Mouse (Mus musculus): Measurements from ENCODE around the gene Dnaaf5. TPM values are rescaled to one million over a fixed set of nuclear protein-coding genes. Genes with fewer than 3 reads are reported as not detected.

Gene Dnaaf5
- polyA plus RNA-seq, 1 experiment from 2014 or later = 6.5 TPM

DNA sequence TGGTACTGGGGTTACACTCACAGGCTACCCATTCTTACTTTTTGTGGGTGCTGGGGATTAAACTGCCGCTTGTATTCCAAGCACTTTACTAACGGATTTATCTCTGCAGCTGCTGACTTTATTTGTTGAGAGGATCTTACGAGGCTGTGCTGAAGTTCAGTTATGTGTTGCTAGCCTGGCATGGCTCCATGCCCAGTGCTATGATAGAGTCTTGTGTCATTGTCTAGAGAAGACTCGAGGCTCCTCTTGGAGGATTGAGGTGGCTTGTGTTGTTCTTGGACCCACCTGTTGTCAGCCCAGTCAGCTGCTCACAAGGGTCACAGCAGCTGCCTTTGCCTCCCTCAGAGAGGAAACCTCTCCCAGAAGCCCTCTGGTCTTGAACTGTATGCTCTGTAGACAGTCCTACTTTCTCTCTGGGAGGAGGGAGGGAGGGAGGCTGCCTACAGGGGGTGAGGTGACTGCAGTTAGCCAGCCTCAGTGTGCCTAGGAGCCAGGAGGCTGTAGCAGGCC lies 70.0 kb downstream of the Dnaaf5 start:
- no peak for ATAC-seq (ENCODE audit: low FRiP score)
- Histone ChIP-seq H3K27me3 (no peaks in the 10 kb centered on the region), H3K4me2 (replicated peaks) (no peak overlapping the region), H3K4me1 (no peaks in the 10 kb centered on the region), H3K9me3 (replicated peaks) (no peaks in the 10 kb centered on the region), H3K27ac (no peak overlapping the region), H3K4me3 (no peak overlapping the region), H3K36me3 (peaks cover 61% of the 10 kb centered on the region), H3K9ac (no peak overlapping the region)
- 89% methylated on average over 4 of the region's 4 CpGs for WGBS

GRCm38 (mm10) chr5:139220610-139221009 lies 70.6 kb downstream of the Dnaaf5 start:
- 92% methylated on average over 4 of the region's 4 CpGs for WGBS

DNA sequence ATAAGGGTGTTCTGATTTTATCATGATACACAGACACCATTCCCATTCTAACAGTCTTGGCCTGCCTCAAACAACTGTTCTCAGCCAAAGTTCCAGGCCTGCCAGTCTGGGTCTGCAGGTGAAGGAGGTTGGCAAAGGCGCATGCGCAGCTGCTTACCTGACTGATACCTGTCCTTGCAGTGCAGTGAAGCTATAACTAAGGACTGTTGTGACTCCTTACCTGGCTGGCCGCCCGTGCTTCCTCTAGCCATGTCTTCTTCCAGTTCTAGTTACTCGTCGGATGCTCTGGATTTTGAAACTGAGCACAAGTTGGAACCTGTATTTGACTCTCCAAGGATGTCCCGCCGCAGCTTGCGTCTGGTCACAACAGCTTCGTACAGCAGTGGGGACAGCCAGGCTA lies 73.3 kb downstream of the Dnaaf5 start:
- Histone ChIP-seq H3K9me3 (replicated peaks) (no peaks in the 10 kb centered on the region), H3K27me3 (no peaks in the 10 kb centered on the region), H3K4me3 (no peak overlapping the region), H3K36me3 (peaks cover 73% of the 10 kb centered on the region), H3K4me2 (replicated peaks) (no peak overlapping the region), H3K4me1 (no peaks in the 10 kb centered on the region), H3K9ac (no peak overlapping the region), H3K27ac (no peak overlapping the region)
- 95% methylated on average over 10 of the region's 10 CpGs for WGBS
- no peak for ATAC-seq (ENCODE audit: low FRiP score)

More at GRCm38 (mm10) chr5:139220610-139221009, 70.6 kb downstream of the Dnaaf5 start:
- no peak for ATAC-seq (ENCODE audit: low FRiP score)
- no peak overlapping the region for H3K4me3 ChIP-seq
- no peak overlapping the region for H3K9ac ChIP-seq
- no peaks in the 10 kb centered on the region for H3K27me3 ChIP-seq
- no peaks in the 10 kb centered on the region for H3K4me1 ChIP-seq
- peaks cover 62% of the 10 kb centered on the region for H3K36me3 ChIP-seq
- H3K9me3 ChIP-seq (replicated peaks) = no peaks in the 10 kb centered on the region
- H3K27ac ChIP-seq = no peak overlapping the region
- no peak overlapping the region for H3K4me2 ChIP-seq (replicated peaks)

DNA sequence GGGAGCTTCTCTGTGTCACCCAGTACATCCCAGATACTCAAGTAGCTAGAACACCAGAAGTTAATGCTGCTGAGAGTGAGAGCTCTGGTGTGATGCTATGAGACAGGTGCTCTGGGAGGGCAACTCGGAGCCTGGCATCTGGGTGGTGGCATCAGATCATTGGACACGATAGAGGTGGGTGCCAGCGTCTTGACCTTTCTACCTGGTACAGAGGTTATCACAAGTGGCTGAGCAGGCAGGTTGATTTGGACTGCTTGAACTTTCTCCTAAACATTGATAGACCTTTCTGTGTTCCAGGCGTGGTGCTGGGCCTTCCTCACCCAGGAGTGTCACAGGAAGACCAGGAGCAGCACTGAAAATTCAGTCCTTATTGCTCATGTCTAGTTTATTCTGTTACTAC lies 77.2 kb downstream of the Dnaaf5 start:
- Histone ChIP-seq H3K9me3 (replicated peaks) (no peaks in the 10 kb centered on the region), H3K27me3 (no peaks in the 10 kb centered on the region), H3K4me3 (no peak overlapping the region), H3K4me2 (replicated peaks) (no peak overlapping the region), H3K36me3 (peaks cover 84% of the 10 kb centered on the region), H3K27ac (no peak overlapping the region), H3K4me1 (no peaks in the 10 kb centered on the region), H3K9ac (no peak overlapping the region)
- no peak for ATAC-seq (ENCODE audit: low FRiP score)
- whole genome bisulfite sequencing = 95% methylated on average over 4 of the region's 4 CpGs

DNA sequence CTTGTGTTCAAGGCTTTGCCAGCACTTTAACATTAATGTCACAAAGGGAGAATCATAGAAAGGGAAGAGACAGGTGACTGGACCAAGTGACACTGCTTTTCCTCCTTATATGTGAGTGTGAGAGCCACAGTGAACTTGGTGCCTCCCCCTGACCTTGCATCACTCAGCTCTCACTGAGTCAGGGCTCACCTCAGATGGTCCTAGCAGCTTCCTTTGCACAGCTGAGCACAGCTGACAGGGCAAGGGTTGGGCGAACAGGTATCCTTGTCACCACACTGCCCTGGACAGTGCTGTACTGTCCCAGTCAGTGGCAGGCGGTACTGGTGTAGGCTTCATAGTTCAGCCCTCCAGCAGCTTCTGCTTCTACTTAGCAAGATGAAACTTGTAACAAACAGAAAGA lies 77.6 kb downstream of the Dnaaf5 start:
- Histone ChIP-seq H3K4me1 (no peaks in the 10 kb centered on the region), H3K27ac (no peak overlapping the region), H3K4me3 (no peak overlapping the region), H3K36me3 (peaks cover 88% of the 10 kb centered on the region), H3K4me2 (replicated peaks) (no peak overlapping the region), H3K27me3 (no peaks in the 10 kb centered on the region), H3K9ac (no peak overlapping the region), H3K9me3 (replicated peaks) (no peaks in the 10 kb centered on the region)
- WGBS = 94% methylated on average over 2 of the region's 2 CpGs
- no peak for ATAC-seq (ENCODE audit: low FRiP score)

DNA sequence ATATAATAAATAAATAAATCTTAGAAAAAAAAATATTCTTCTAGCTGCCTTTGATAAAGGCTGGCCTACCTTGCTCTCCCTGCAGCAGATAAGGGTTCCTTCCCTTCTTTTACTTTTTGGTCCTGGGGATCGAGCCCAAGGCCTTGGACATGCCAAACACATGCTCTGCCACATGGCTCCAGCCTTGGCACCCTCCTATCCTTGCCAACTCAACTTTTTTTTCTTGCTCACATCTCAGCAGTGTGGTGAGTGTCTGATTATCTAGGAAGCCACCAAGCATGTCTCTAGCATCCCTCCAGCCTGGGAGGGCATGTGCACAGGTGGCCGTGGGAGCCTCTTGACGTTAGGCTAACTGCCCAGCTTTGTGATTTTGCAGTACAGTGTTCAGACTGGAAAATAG lies 78.3 kb downstream of the Dnaaf5 start:
- Histone ChIP-seq H3K27me3 (no peaks in the 10 kb centered on the region), H3K4me3 (no peak overlapping the region), H3K4me2 (replicated peaks) (no peak overlapping the region), H3K9ac (no peak overlapping the region), H3K4me1 (no peaks in the 10 kb centered on the region), H3K27ac (no peak overlapping the region), H3K36me3 (peaks cover 90% of the 10 kb centered on the region), H3K9me3 (replicated peaks) (no peaks in the 10 kb centered on the region)
- no peak for ATAC-seq (ENCODE audit: low FRiP score)
- WGBS = 99% methylated on average over 3 of the region's 3 CpGs

GRCm38 (mm10) chr5:139229716-139230115 lies 79.7 kb downstream of the Dnaaf5 start:
- 97% methylated on average over 3 of the region's 3 CpGs for WGBS
- no peak overlapping the region for H3K9ac ChIP-seq
- no peak for ATAC-seq (ENCODE audit: low FRiP score)
- no peak overlapping the region for H3K4me2 ChIP-seq (replicated peaks)
- H3K4me1 ChIP-seq = no peaks in the 10 kb centered on the region
- peaks cover 90% of the 10 kb centered on the region for H3K36me3 ChIP-seq
- H3K4me3 ChIP-seq = no peak overlapping the region
- H3K9me3 ChIP-seq (replicated peaks) = no peaks in the 10 kb centered on the region
- H3K27me3 ChIP-seq = no peaks in the 10 kb centered on the region
- no peak overlapping the region for H3K27ac ChIP-seq

- H3K4me3 ChIP-seq = no peak overlapping the region
- WGBS = 86% methylated on average over 3 of the region's 3 CpGs
- no peak overlapping the region for H3K4me2 ChIP-seq (replicated peaks)
- no peaks in the 10 kb centered on the region for H3K9me3 ChIP-seq (replicated peaks)
- H3K27ac ChIP-seq = no peak overlapping the region
- ATAC-seq (ENCODE audit: low FRiP score) = no peak
- H3K36me3 ChIP-seq = peaks cover 92% of the 10 kb centered on the region
- H3K27me3 ChIP-seq = no peaks in the 10 kb centered on the region
- H3K9ac ChIP-seq = no peak overlapping the region
- H3K4me1 ChIP-seq = no peaks in the 10 kb centered on the region
These were observed 82.1 kb downstream of the Dnaaf5 start for GRCm38 (mm10) chr5:139232083-139232482.

- Histone ChIP-seq H3K4me3 (no peak overlapping the region), H3K4me1 (no peaks in the 10 kb centered on the region), H3K4me2 (replicated peaks) (no peak overlapping the region), H3K36me3 (peaks cover 93% of the 10 kb centered on the region), H3K9me3 (replicated peaks) (no peaks in the 10 kb centered on the region), H3K27me3 (no peaks in the 10 kb centered on the region), H3K27ac (no peak overlapping the region), H3K9ac (no peak overlapping the region)
- 95% methylated on average over 4 of the region's 4 CpGs for WGBS
- ATAC-seq (ENCODE audit: low FRiP score) = no peak
These were observed 84.4 kb downstream of the Dnaaf5 start for GRCm38 (mm10) chr5:139234423-139234822.

Other genes starting within 250 kb of the Dnaaf5 start
- gene Pdgfa, start 152.9 kb upstream of the Dnaaf5 start, polyA plus RNA-seq (2016; fragmentation: Nextera tagmentation; extraction: Ambion mirVana) = 11.2 and 13.4 TPM in 2 replicates
- 70.1 and 72.6 TPM in 2 replicates for gene Prkar1b, start 222 bp upstream of the Dnaaf5 start, polyA plus RNA-seq (2016; fragmentation: Nextera tagmentation; extraction: Ambion mirVana)
- gene Sun1, start 50.4 kb downstream of the Dnaaf5 start, polyA plus RNA-seq (2016; fragmentation: Nextera tagmentation; extraction: Ambion mirVana) = 50.4 and 55.3 TPM in 2 replicates
- 123 and 126 TPM in 2 replicates for gene Get4, start 102.1 kb downstream of the Dnaaf5 start, polyA plus RNA-seq (2016; fragmentation: Nextera tagmentation; extraction: Ambion mirVana)
- 13.1 and 13.7 TPM in 2 replicates for gene Adap1, start 175.4 kb downstream of the Dnaaf5 start, polyA plus RNA-seq (2016; fragmentation: Nextera tagmentation; extraction: Ambion mirVana)
- 107 and 117 TPM in 2 replicates for gene Cox19, start 201.2 kb downstream of the Dnaaf5 start, polyA plus RNA-seq (2016; fragmentation: Nextera tagmentation; extraction: Ambion mirVana)
- 0.41 and 0.46 TPM in 2 replicates for gene Cyp2w1, start 202.4 kb downstream of the Dnaaf5 start, polyA plus RNA-seq (2016; fragmentation: Nextera tagmentation; extraction: Ambion mirVana)
- gene Gpr146, start 227.5 kb downstream of the Dnaaf5 start, polyA plus RNA-seq (2016; fragmentation: Nextera tagmentation; extraction: Ambion mirVana) = 1.8 and 2.4 TPM in 2 replicates

Measured in hindbrain, embryonic 12.5 days (tissue).